In genomic region chr12:110456024-110456423, GRCm38 (mm10) we compare ENCODE assay signal across 18 mouse cellular contexts.
"Had no signal": no experiment of that assay in that cellular context is flagged by ENCODE, and none has a peak within 500 bp of the region (broad histone marks: within the 10 kb centered on the region; RNA-seq: fewer than 3 reads in every experiment).

No protein-coding gene starts in this region.

- H3K9ac ChIP-seq: lung, embryonic 14.5 days; midbrain, embryonic 12.5 days; neural tube, embryonic 13.5 days; neural tube, embryonic 15.5 days had no signal

- ATAC-seq: midbrain, embryonic 16.5 days had no signal

- H3K36me3 ChIP-seq: midbrain, embryonic 10.5 days; midbrain, embryonic 12.5 days had no signal

- H3K4me3 ChIP-seq: midbrain, embryonic 10.5 days; midbrain, embryonic 12.5 days; myocyte; neural tube, embryonic 13.5 days; neural tube, embryonic 15.5 days had no signal

- H3K9me3 ChIP-seq: midbrain, embryonic 10.5 days; midbrain, embryonic 12.5 days; neural tube, embryonic 13.5 days; neural tube, embryonic 15.5 days had no signal

- DNase-seq: lung, adult 18-20 months; lung, embryonic 14.5 days; lung, postnatal 10 days; lung, postnatal 4 days; midbrain, embryonic 14.5 days; retina, postnatal 1 day; right cerebral cortex, postnatal 25 days; right cerebral cortex, postnatal 4 days; spleen, adult 18-20 months; thymus, adult 18-20 months; thymus, postnatal 25 days; thymus, postnatal 4 days had no signal

- H3K27ac ChIP-seq: midbrain, embryonic 10.5 days; midbrain, embryonic 12.5 days; neural tube, embryonic 13.5 days; neural tube, embryonic 15.5 days had no signal

- H3K27me3 ChIP-seq: midbrain, embryonic 12.5 days; neural tube, embryonic 13.5 days; neural tube, embryonic 15.5 days had no signal

- H3K4me1 ChIP-seq: midbrain, embryonic 10.5 days; midbrain, embryonic 12.5 days had no signal

- H3K4me2 ChIP-seq: lung, embryonic 14.5 days; midbrain, embryonic 12.5 days; neural tube, embryonic 13.5 days; neural tube, embryonic 15.5 days had no signal
